Mouse (Mus musculus): Measurements from ENCODE around the gene BC029722. TPM values are rescaled to one million over a fixed set of nuclear protein-coding genes. Genes with fewer than 3 reads are reported as not detected.
A peak's percentile ranks its signal among the peaks of the same experiment; 100 is the strongest.
"Not testable (repeated sequence)": the region's sequence is repeated elsewhere in the genome, so short reads cannot be mapped to it uniquely, and the experiment has no call there.

BC029722 gene
- polyA plus RNA-seq, 1 experiment from 2014 or later: 19.4 TPM

GRCm38 (mm10) chr2:155848291-155848690 lies 29.1 kb upstream of the BC029722 start:
- H3K4me1 ChIP-seq (replicated peaks; ENCODE audit: control insufficient read depth, insufficient read depth, low read length): no peaks in the 10 kb centered on the region
- no peak overlapping the region for H3K9ac ChIP-seq (ENCODE audit: low read length)
- no peak overlapping the region for H3K4me2 ChIP-seq (ENCODE audit: low read depth, low read length)
- 26% methylated on average over 6 of the region's 6 CpGs for WGBS
- ATAC-seq (ENCODE audit: low read depth): peak; percentile 39; the same call in 1 of the 2 replicates
- H3K9me3 ChIP-seq (ENCODE audit: control insufficient read depth, low read length): no peaks in the 10 kb centered on the region
- no peaks in the 10 kb centered on the region for H3K27me3 ChIP-seq (ENCODE audit: control insufficient read depth, insufficient read depth, low read depth, low read length)
- H3K27ac ChIP-seq (ENCODE audit: low read length): no peak overlapping the region
- H3K4me3 ChIP-seq (ENCODE audit: low read length): no peak overlapping the region
- peaks cover 12% of the 10 kb centered on the region for H3K36me3 ChIP-seq (ENCODE audit: control insufficient read depth, insufficient read depth, low read length)

GRCm38 (mm10) chr2:155846930-155847329 lies 27.7 kb upstream of the BC029722 start:
- H3K27me3 ChIP-seq (ENCODE audit: control insufficient read depth, insufficient read depth, low read depth, low read length): no peaks in the 10 kb centered on the region
- no peak overlapping the region for H3K4me2 ChIP-seq (ENCODE audit: low read depth, low read length)
- no peaks in the 10 kb centered on the region for H3K9me3 ChIP-seq (ENCODE audit: control insufficient read depth, low read length)
- no peaks in the 10 kb centered on the region for H3K4me1 ChIP-seq (replicated peaks; ENCODE audit: control insufficient read depth, insufficient read depth, low read length)
- H3K36me3 ChIP-seq (ENCODE audit: control insufficient read depth, insufficient read depth, low read length): peaks cover 12% of the 10 kb centered on the region
- H3K4me3 ChIP-seq (ENCODE audit: low read length): no peak overlapping the region
- 71% methylated on average over 8 of the region's 8 CpGs for WGBS
- no peak overlapping the region for H3K27ac ChIP-seq (ENCODE audit: low read length)
- no peak overlapping the region for H3K9ac ChIP-seq (ENCODE audit: low read length)
- ATAC-seq (ENCODE audit: low read depth): no peak

- H3K27me3 ChIP-seq (ENCODE audit: control insufficient read depth, insufficient read depth, low read depth, low read length): no peaks in the 10 kb centered on the region
- no peaks in the 10 kb centered on the region for H3K9me3 ChIP-seq (ENCODE audit: control insufficient read depth, low read length)
- no peak overlapping the region for H3K9ac ChIP-seq (ENCODE audit: low read length)
- no peak overlapping the region for H3K4me2 ChIP-seq (ENCODE audit: low read depth, low read length)
- no peak overlapping the region for H3K27ac ChIP-seq (ENCODE audit: low read length)
- no peak overlapping the region for H3K4me3 ChIP-seq (ENCODE audit: low read length)
- 68% methylated on average over 4 of the region's 4 CpGs for WGBS
- H3K36me3 ChIP-seq (ENCODE audit: control insufficient read depth, insufficient read depth, low read length): no peaks in the 10 kb centered on the region
- H3K4me1 ChIP-seq (replicated peaks; ENCODE audit: control insufficient read depth, insufficient read depth, low read length): no peaks in the 10 kb centered on the region
- no peak for ATAC-seq (ENCODE audit: low read depth)
Measured at GRCm38 (mm10) chr2:155838961-155839360, 19.7 kb upstream of the BC029722 start.

GRCm38 (mm10) chr2:155837961-155838360 lies 18.7 kb upstream of the BC029722 start:
- Histone ChIP-seq H3K36me3 (ENCODE audit: control insufficient read depth, insufficient read depth, low read length) (no peaks in the 10 kb centered on the region), H3K4me2 (ENCODE audit: low read depth, low read length) (no peak overlapping the region), H3K9ac (ENCODE audit: low read length) (no peak overlapping the region), H3K4me1 (replicated peaks; ENCODE audit: control insufficient read depth, insufficient read depth, low read length) (no peaks in the 10 kb centered on the region), H3K4me3 (ENCODE audit: low read length) (no peak overlapping the region), H3K27ac (ENCODE audit: low read length) (no peak overlapping the region), H3K9me3 (ENCODE audit: control insufficient read depth, low read length) (no peaks in the 10 kb centered on the region), H3K27me3 (ENCODE audit: control insufficient read depth, insufficient read depth, low read depth, low read length) (no peaks in the 10 kb centered on the region)
- 54% methylated on average over 3 of the region's 3 CpGs for WGBS
- no peak for ATAC-seq (ENCODE audit: low read depth)

GRCm38 (mm10) chr2:155834732-155835131 lies 15.5 kb upstream of the BC029722 start, which contains the start of gene Fam83c:
Gene Fam83c (minus strand): TSS chr2:155834854.
- Histone ChIP-seq H3K9me3 (ENCODE audit: control insufficient read depth, low read length) (no peaks in the 10 kb centered on the region), H3K27ac (ENCODE audit: low read length) (no peak within 1 kb of the TSS), H3K36me3 (ENCODE audit: control insufficient read depth, insufficient read depth, low read length) (no peaks in the 10 kb centered on the region), H3K9ac (ENCODE audit: low read length) (no peak within 1 kb of the TSS), H3K4me1 (replicated peaks; ENCODE audit: control insufficient read depth, insufficient read depth, low read length) (no peaks in the 10 kb centered on the region), H3K27me3 (ENCODE audit: control insufficient read depth, insufficient read depth, low read depth, low read length) (no peaks in the 10 kb centered on the region), H3K4me2 (ENCODE audit: low read depth, low read length) (no peak within 1 kb of the TSS), H3K4me3 (ENCODE audit: low read length) (no peak within 1 kb of the TSS)
- ATAC-seq (ENCODE audit: low read depth): no peak
- WGBS: 38% methylated on average over 9 of the region's 9 CpGs

GRCm38 (mm10) chr2:155832087-155832486 lies 12.9 kb upstream of the BC029722 start:
- H3K4me3 ChIP-seq (ENCODE audit: low read length); H3K27me3 ChIP-seq (ENCODE audit: control insufficient read depth, insufficient read depth, low read depth, low read length); ATAC-seq (ENCODE audit: low read depth); H3K4me1 ChIP-seq (replicated peaks; ENCODE audit: control insufficient read depth, insufficient read depth, low read length); H3K4me2 ChIP-seq (ENCODE audit: low read depth, low read length); H3K36me3 ChIP-seq (ENCODE audit: control insufficient read depth, insufficient read depth, low read length); H3K9ac ChIP-seq (ENCODE audit: low read length); H3K27ac ChIP-seq (ENCODE audit: low read length); H3K9me3 ChIP-seq (ENCODE audit: control insufficient read depth, low read length): not testable (repeated sequence)
- WGBS: 65% methylated on average over 1 of the region's 1 CpGs

GRCm38 (mm10) chr2:155831302-155831701 lies 12.1 kb upstream of the BC029722 start:
- Histone ChIP-seq H3K27me3 (ENCODE audit: control insufficient read depth, insufficient read depth, low read depth, low read length) (no peaks in the 10 kb centered on the region), H3K36me3 (ENCODE audit: control insufficient read depth, insufficient read depth, low read length) (no peaks in the 10 kb centered on the region), H3K4me2 (ENCODE audit: low read depth, low read length) (no peak overlapping the region), H3K9ac (ENCODE audit: low read length) (no peak overlapping the region), H3K4me3 (ENCODE audit: low read length) (no peak overlapping the region), H3K27ac (ENCODE audit: low read length) (no peak overlapping the region), H3K4me1 (replicated peaks; ENCODE audit: control insufficient read depth, insufficient read depth, low read length) (peaks cover 6% of the 10 kb centered on the region), H3K9me3 (ENCODE audit: control insufficient read depth, low read length) (no peaks in the 10 kb centered on the region)
- WGBS: 48% methylated on average over 9 of the region's 9 CpGs
- ATAC-seq (ENCODE audit: low read depth): no peak

GRCm38 (mm10) chr2:155830841-155831240 lies 11.6 kb upstream of the BC029722 start:
- ATAC-seq (ENCODE audit: low read depth): no peak
- Histone ChIP-seq H3K4me2 (ENCODE audit: low read depth, low read length) (no peak overlapping the region), H3K27me3 (ENCODE audit: control insufficient read depth, insufficient read depth, low read depth, low read length) (no peaks in the 10 kb centered on the region), H3K27ac (ENCODE audit: low read length) (no peak overlapping the region), H3K9ac (ENCODE audit: low read length) (no peak overlapping the region), H3K4me3 (ENCODE audit: low read length) (no peak overlapping the region), H3K9me3 (ENCODE audit: control insufficient read depth, low read length) (no peaks in the 10 kb centered on the region), H3K36me3 (ENCODE audit: control insufficient read depth, insufficient read depth, low read length) (no peaks in the 10 kb centered on the region), H3K4me1 (replicated peaks; ENCODE audit: control insufficient read depth, insufficient read depth, low read length) (peaks cover 6% of the 10 kb centered on the region)
- WGBS: 90% methylated on average over 8 of the region's 8 CpGs

GRCm38 (mm10) chr2:155826630-155827424 lies 7.6 kb upstream of the BC029722 start, which contains the start of gene Eif6:
Gene Eif6 (minus strand): TSS chr2:155826925.
- Histone ChIP-seq H3K4me3 (ENCODE audit: low read length) (peak within 1 kb of the TSS; percentile 97), H3K4me1 (replicated peaks; ENCODE audit: control insufficient read depth, insufficient read depth, low read length) (peaks cover 14% of the 10 kb centered on the region), H3K36me3 (ENCODE audit: control insufficient read depth, insufficient read depth, low read length) (peaks cover 14% of the 10 kb centered on the region), H3K9me3 (ENCODE audit: control insufficient read depth, low read length) (no peaks in the 10 kb centered on the region), H3K4me2 (ENCODE audit: low read depth, low read length) (peak within 1 kb of the TSS; percentile 91), H3K27ac (ENCODE audit: low read length) (peak within 1 kb of the TSS; percentile 89), H3K9ac (ENCODE audit: low read length) (peak within 1 kb of the TSS; percentile 90), H3K27me3 (ENCODE audit: control insufficient read depth, insufficient read depth, low read depth, low read length) (no peaks in the 10 kb centered on the region)
- ATAC-seq (ENCODE audit: low read depth): peak; percentile 96
- WGBS: 2% methylated on average over 27 of the region's 27 CpGs

Measured in lung, embryonic 16.5 days (tissue).